Mouse (Mus musculus) forebrain, embryonic 16.5 days (tissue): ENCODE results near the gene Dnaic2. TPM values are rescaled to one million over a fixed set of nuclear protein-coding genes. Genes with fewer than 3 reads are reported as not detected.
A peak's percentile ranks its signal among the peaks of the same experiment; 100 is the strongest.

ENCODE experiments used
- ATAC-seq: fragments of 200-750 bp; cut with Nextera tagmentation; 2 replicates; pipeline ENCODE4 v1.8.0; 2017; ENCODE audit warnings: mild to moderate bottlenecking, moderate library complexity
- H3K27ac ChIP-seq: fragments of 300-500 bp; sonication (generic); 2 replicates; pipeline ENCODE4 v1.5.1; 2014; ENCODE audit warnings: low read length, control low read depth
- H3K27me3 ChIP-seq: fragments of 300-500 bp; sonication (generic); replicated peaks from 2 replicates; pipeline ENCODE4 v1.6.1; 2014; ENCODE audit warnings: low read length; ENCODE audit not compliant: control insufficient read depth, insufficient read depth
- H3K36me3 ChIP-seq: fragments of 300-500 bp; sonication (generic); 2 replicates; pipeline ENCODE4 v1.6.1; 2014; ENCODE audit not compliant: control insufficient read depth, insufficient read depth
- H3K4me1 ChIP-seq: fragments of 300-500 bp; sonication (generic); replicated peaks from 2 replicates; pipeline ENCODE4 v1.6.1; 2014; ENCODE audit warnings: low read length; ENCODE audit not compliant: control insufficient read depth, insufficient read depth
- H3K4me2 ChIP-seq: fragments of 300-500 bp; sonication (generic); 2 replicates; pipeline ENCODE4 v1.6.1; 2014; ENCODE audit warnings: mild to moderate bottlenecking, low read length, control low read depth
- H3K4me3 ChIP-seq: fragments of 300-500 bp; sonication (generic); replicated peaks from 2 replicates; pipeline ENCODE4 v1.5.1; 2014; ENCODE audit warnings: mild to moderate bottlenecking, low read length, control low read depth
- H3K9ac ChIP-seq: fragments of 300-500 bp; sonication (generic); replicated peaks from 2 replicates; pipeline ENCODE4 v1.6.1; 2014; ENCODE audit warnings: low read depth, low read length, control low read depth
- H3K9me3 ChIP-seq: fragments of 300-500 bp; sonication (generic); 2 replicates; pipeline ENCODE4 v1.6.1; 2016; ENCODE audit warnings: low read length; ENCODE audit not compliant: control insufficient read depth
- WGBS: fragments of 180-500 bp; shearing (Covaris S2); extraction: QIAGEN DNeasy Blood & Tissue Kit; methylation state at CpG from one replicate; pipeline ENCODE4 v1.1.7; 2014; 5-methylcytosine and 5-hydroxymethylcytosine counted together
- polyA plus RNA-seq: library from polyadenylated mRNA; unstranded; fragments of >200 nt; fragmentation: Nextera tagmentation; extraction: Ambion mirVana; gene quantifications from 2 replicates; pipeline ENCODE4 v1.2.1, GENCODE M21; 2015

Gene Dnaic2
- polyA plus RNA-seq, 1 experiment from 2014 or later = 1.5 TPM

- WGBS = 79% methylated on average over 7 of the region's 7 CpGs
- H3K4me1 ChIP-seq = no peaks in the 10 kb centered on the region
- H3K27ac ChIP-seq = no peak overlapping the region
- no peaks in the 10 kb centered on the region for H3K36me3 ChIP-seq
- no peak overlapping the region for H3K4me3 ChIP-seq
- H3K4me2 ChIP-seq = no peak overlapping the region
- H3K9me3 ChIP-seq = no peaks in the 10 kb centered on the region
- H3K27me3 ChIP-seq = no peaks in the 10 kb centered on the region
- no peak for ATAC-seq
- no peak overlapping the region for H3K9ac ChIP-seq
These were observed 11.7 kb upstream of the Dnaic2 start for GRCm38 (mm10) chr11:114715531-114715930.

DNA sequence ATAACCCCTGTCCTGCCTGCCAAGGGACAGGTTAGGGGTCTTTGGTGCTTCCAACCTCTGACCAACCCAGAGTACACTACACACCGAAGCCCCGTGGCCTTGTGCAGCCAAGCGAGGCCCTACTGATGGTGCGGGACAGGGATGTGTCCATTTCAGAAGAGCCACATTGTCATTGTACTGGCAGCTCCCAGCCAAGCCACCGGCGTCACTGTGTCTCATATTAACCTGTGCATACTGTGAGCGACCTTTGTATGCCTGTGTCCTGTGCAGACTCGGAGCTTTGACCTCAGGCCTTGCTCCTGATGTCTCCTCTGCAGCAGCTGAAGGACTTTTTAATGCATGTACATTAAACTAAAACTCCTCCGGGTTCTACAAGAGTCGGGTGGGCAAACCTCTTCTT lies 6.7 kb upstream of the Dnaic2 start:
- Histone ChIP-seq H3K27ac (no peak overlapping the region), H3K36me3 (no peaks in the 10 kb centered on the region), H3K4me1 (no peaks in the 10 kb centered on the region; the same call in 1 of the 2 replicates), H3K4me2 (no peak overlapping the region), H3K9me3 (no peaks in the 10 kb centered on the region), H3K4me3 (no peak overlapping the region), H3K27me3 (no peaks in the 10 kb centered on the region), H3K9ac (no peak overlapping the region)
- 92% methylated on average over 10 of the region's 10 CpGs for WGBS
- no peak for ATAC-seq

- H3K4me2 ChIP-seq = no peak overlapping the region
- peaks cover 6% of the 10 kb centered on the region for H3K4me1 ChIP-seq
- H3K27me3 ChIP-seq = no peaks in the 10 kb centered on the region
- no peaks in the 10 kb centered on the region for H3K36me3 ChIP-seq
- no peak overlapping the region for H3K27ac ChIP-seq
- WGBS = 87% methylated on average over 8 of the region's 8 CpGs
- H3K9me3 ChIP-seq = no peaks in the 10 kb centered on the region
- H3K9ac ChIP-seq = no peak overlapping the region
- no peak for ATAC-seq
- H3K4me3 ChIP-seq = no peak overlapping the region
These were observed 4.8 kb upstream of the Dnaic2 start for GRCm38 (mm10) chr11:114722438-114722837.

- no peak overlapping the region for H3K27ac ChIP-seq
- peaks cover 9% of the 10 kb centered on the region for H3K4me1 ChIP-seq
- WGBS = 69% methylated on average over 13 of the region's 13 CpGs
- H3K9ac ChIP-seq = no peak overlapping the region
- ATAC-seq = no peak
- H3K9me3 ChIP-seq = no peaks in the 10 kb centered on the region
- no peaks in the 10 kb centered on the region for H3K36me3 ChIP-seq
- no peak overlapping the region for H3K4me2 ChIP-seq
- H3K27me3 ChIP-seq = no peaks in the 10 kb centered on the region
- no peak overlapping the region for H3K4me3 ChIP-seq
These were observed 4.2 kb upstream of the Dnaic2 start for GRCm38 (mm10) chr11:114723030-114723429.

DNA sequence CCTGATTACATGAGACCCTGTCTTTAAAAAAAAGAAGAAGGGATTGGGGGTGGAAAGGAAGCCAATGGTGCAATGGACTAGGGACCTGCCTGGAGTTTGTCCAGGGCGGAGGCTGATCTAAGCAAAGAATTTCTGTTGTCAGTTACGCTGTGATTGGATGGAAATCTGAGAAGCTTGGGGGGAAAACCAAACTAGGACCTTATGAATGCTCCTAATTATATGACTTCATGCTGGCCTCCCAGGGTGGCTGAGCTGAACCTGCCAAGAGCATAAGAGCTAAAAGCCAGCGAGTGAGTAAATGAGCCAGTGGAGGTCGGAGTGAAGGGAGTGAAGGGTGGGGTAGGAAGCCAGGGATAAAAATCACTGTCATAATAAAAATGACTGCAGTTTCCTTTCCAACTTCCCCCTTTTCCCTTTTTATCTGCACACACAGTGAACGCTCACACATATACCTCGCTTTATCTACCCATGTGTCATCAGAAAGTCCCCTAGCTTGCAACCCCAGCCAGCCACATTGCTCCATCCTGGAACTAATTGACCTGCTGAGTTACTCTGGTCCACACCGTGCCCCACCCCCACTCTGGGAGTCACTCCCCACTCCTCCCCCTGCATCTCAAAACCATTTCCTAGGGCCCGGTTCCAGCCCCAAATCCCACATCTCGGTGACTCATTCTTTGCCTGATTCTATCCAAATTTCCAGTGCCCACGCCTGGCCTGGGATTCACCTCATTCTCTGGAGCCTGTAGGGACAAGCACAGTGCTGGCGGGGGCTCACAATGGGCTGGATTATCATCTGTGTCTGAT lies 2.2 kb upstream of the Dnaic2 start:
- no peaks in the 10 kb centered on the region for H3K27me3 ChIP-seq
- H3K36me3 ChIP-seq = no peaks in the 10 kb centered on the region
- WGBS = 53% methylated on average over 11 of the region's 11 CpGs
- H3K4me1 ChIP-seq = peaks cover 9% of the 10 kb centered on the region
- no peak overlapping the region for H3K9ac ChIP-seq
- H3K4me3 ChIP-seq = no peak overlapping the region
- ATAC-seq = no peak
- no peaks in the 10 kb centered on the region for H3K9me3 ChIP-seq
- no peak overlapping the region for H3K27ac ChIP-seq
- no peak overlapping the region for H3K4me2 ChIP-seq

DNA sequence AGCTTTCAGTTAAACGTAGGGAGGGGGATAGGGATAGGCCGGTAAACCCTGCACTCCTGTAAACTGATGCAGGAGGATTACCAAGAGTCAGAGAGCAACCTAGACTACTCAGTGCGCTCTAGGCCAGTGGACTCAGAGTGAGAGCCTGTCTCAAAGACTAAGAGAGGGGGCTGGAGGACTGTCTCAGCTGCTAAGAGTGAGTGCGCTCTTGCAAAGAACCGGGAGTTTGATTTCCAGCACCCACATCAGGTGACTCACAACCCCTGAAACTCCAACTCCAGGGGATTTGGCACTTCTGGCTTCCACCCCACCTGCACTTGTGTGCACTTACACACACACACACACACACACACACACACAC lies 598 bp downstream of the Dnaic2 start:
- Histone ChIP-seq H3K4me2 (peak overlapping the region; percentile 59), H3K9me3 (no peaks in the 10 kb centered on the region), H3K27ac (no peak overlapping the region), H3K9ac (peak overlapping the region; percentile 38), H3K4me3 (peak overlapping the region; percentile 31), H3K36me3 (no peaks in the 10 kb centered on the region), H3K27me3 (no peaks in the 10 kb centered on the region), H3K4me1 (peaks cover 9% of the 10 kb centered on the region)
- 0 out of 2 replicates have a peak, but pooled peaks have one; percentile 19 for ATAC-seq
- 29% methylated on average over 5 of the region's 5 CpGs for WGBS

GRCm38 (mm10) chr11:114728333-114728732 lies 1.1 kb downstream of the Dnaic2 start:
- Histone ChIP-seq H3K9ac (no peak overlapping the region), H3K9me3 (no peaks in the 10 kb centered on the region), H3K4me1 (peaks cover 9% of the 10 kb centered on the region), H3K36me3 (no peaks in the 10 kb centered on the region), H3K27ac (no peak overlapping the region), H3K27me3 (no peaks in the 10 kb centered on the region), H3K4me3 (no peak overlapping the region), H3K4me2 (no peak overlapping the region)
- ATAC-seq = no peak
- 49% methylated on average over 5 of the region's 5 CpGs for WGBS

- Histone ChIP-seq H3K4me3 (no peak overlapping the region), H3K4me2 (no peak overlapping the region), H3K27me3 (no peaks in the 10 kb centered on the region), H3K9ac (no peak overlapping the region), H3K27ac (no peak overlapping the region), H3K9me3 (no peaks in the 10 kb centered on the region), H3K36me3 (no peaks in the 10 kb centered on the region), H3K4me1 (peaks cover 9% of the 10 kb centered on the region)
- ATAC-seq = no peak
- WGBS = 52% methylated on average over 6 of the region's 6 CpGs
These were observed 2.7 kb downstream of the Dnaic2 start for GRCm38 (mm10) chr11:114729832-114730363.

GRCm38 (mm10) chr11:114731711-114732110 lies 4.5 kb downstream of the Dnaic2 start:
- Histone ChIP-seq H3K9ac (no peak overlapping the region), H3K36me3 (no peaks in the 10 kb centered on the region), H3K4me2 (no peak overlapping the region), H3K27ac (no peak overlapping the region), H3K4me3 (no peak overlapping the region), H3K4me1 (peaks cover 9% of the 10 kb centered on the region), H3K9me3 (no peaks in the 10 kb centered on the region), H3K27me3 (no peaks in the 10 kb centered on the region)
- 80% methylated on average over 4 of the region's 4 CpGs for WGBS
- no peak for ATAC-seq
